Mouse (Mus musculus): ENCODE data around the gene Htra3.
A peak's percentile ranks its signal among the peaks of the same experiment; 100 is the strongest.

The Htra3 gene

GRCm38 (mm10) chr5:35610381-35610780 lies 69.2 kb downstream of the Htra3 start:
- DNase-seq: no peak

GRCm38 (mm10) chr5:35609971-35610370 lies 69.6 kb downstream of the Htra3 start:
- DNase-seq: no peak

GRCm38 (mm10) chr5:35609381-35609780 lies 70.2 kb downstream of the Htra3 start:
- peak; percentile 60 to 72 for DNase-seq

- no peak for DNase-seq
Observed at GRCm38 (mm10) chr5:35608559-35608958, 71.0 kb downstream of the Htra3 start.

GRCm38 (mm10) chr5:35607784-35608183 lies 71.8 kb downstream of the Htra3 start:
- peak; percentile 32 for DNase-seq

- no peak for DNase-seq
Observed at GRCm38 (mm10) chr5:35606800-35607199, 72.8 kb downstream of the Htra3 start.

- no peak for DNase-seq
Observed at GRCm38 (mm10) chr5:35605355-35605754, 74.2 kb downstream of the Htra3 start.
